Mouse (Mus musculus): ENCODE data around the gene Bicral.

- TF ChIP-seq EP300 (IDR thresholded peaks at IDR 0.05; ENCODE audit: insufficient read depth, low read depth, low read length) (no peak), CTCF (IDR thresholded peaks at IDR 0.05) (no peak), POLR2A (IDR thresholded peaks at IDR 0.05; ENCODE audit: insufficient read depth, low read depth, low read length) (0 out of 2 replicates have a peak, but pooled peaks have one; percentile 58)
Observed at GRCm38 (mm10) chr17:46889450-46890084, 31.3 kb upstream of the Bicral start.
